Mouse (Mus musculus) hindbrain, embryonic 12.5 days (tissue): Measurements from ENCODE around the gene Fbln2. TPM values are rescaled to one million over a fixed set of nuclear protein-coding genes. Genes with fewer than 3 reads are reported as not detected.

ENCODE experiments used
- ATAC-seq: fragments of 200-750 bp; cut with Nextera tagmentation; 2 replicates; pipeline ENCODE4 v1.8.0; 2017; ENCODE audit warnings: moderate TSS enrichment; ENCODE audit not compliant: low FRiP score
- H3K27ac ChIP-seq: fragments of 300-500 bp; sonication (generic); 2 replicates; pipeline ENCODE4 v1.5.1; 2016; ENCODE audit warnings: mild to moderate bottlenecking
- H3K27me3 ChIP-seq: fragments of 300-500 bp; sonication (generic); 2 replicates; pipeline ENCODE4 v1.6.1; 2016; ENCODE audit warnings: mild to moderate bottlenecking
- H3K36me3 ChIP-seq: fragments of 300-500 bp; sonication (generic); 2 replicates; pipeline ENCODE4 v1.6.1; 2016; ENCODE audit warnings: mild to moderate bottlenecking
- H3K4me1 ChIP-seq: fragments of 300-500 bp; sonication (generic); 2 replicates; pipeline ENCODE4 v1.6.1; 2016
- H3K4me2 ChIP-seq: fragments of 300-500 bp; sonication (generic); replicated peaks from 2 replicates; pipeline ENCODE4 v1.6.1; 2016; ENCODE audit warnings: mild to moderate bottlenecking
- H3K4me3 ChIP-seq: fragments of 300-500 bp; sonication (generic); 2 replicates; pipeline ENCODE4 v1.5.1; 2016; ENCODE audit warnings: mild to moderate bottlenecking
- H3K9ac ChIP-seq: fragments of 300-500 bp; sonication (generic); 2 replicates; pipeline ENCODE4 v1.6.1; 2016; ENCODE audit warnings: mild to moderate bottlenecking, moderate library complexity
- H3K9me3 ChIP-seq: fragments of 300-500 bp; sonication (generic); replicated peaks from 2 replicates; pipeline ENCODE4 v1.6.1; 2016; ENCODE audit warnings: mild to moderate bottlenecking
- WGBS: fragments of 180-500 bp; shearing (Covaris S2); methylation state at CpG from one replicate; pipeline ENCODE4 v1.1.7; 2016; 5-methylcytosine and 5-hydroxymethylcytosine counted together
- polyA plus RNA-seq: library from polyadenylated mRNA; unstranded; fragments of >200 nt; fragmentation: Nextera tagmentation; extraction: Ambion mirVana; gene quantifications from 2 replicates; pipeline ENCODE4 v1.2.1, GENCODE M21; 2016

Fbln2 gene
- polyA plus RNA-seq, 1 experiment from 2014 or later = 102 TPM

DNA sequence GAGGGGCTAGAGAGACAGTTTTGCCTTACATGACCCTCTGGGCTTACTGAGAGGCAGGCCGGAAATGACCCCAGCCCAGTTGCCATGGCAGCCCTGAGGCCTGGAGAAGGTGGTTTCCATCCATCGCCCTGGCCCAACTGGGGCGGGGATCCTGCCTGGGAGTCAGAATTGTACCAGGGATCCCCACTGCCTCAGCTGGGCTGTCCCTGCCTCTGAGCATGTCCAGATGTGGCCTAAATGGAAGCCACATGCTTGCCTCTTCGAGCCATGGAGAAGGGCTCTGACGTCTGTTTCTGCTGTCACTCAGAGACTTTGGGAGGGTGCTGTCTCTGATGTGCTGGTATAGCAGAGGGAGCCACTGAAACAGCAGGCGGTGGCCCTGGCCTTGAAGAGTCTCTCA is 24.2 kb downstream of the Fbln2 start:
- H3K9me3 ChIP-seq = no peaks in the 10 kb centered on the region
- WGBS = 40% methylated on average over 6 of the region's 6 CpGs
- H3K27ac ChIP-seq = peak overlapping the region; percentile 14; the same call in 1 of the 2 replicates
- H3K4me2 ChIP-seq = no peak overlapping the region
- H3K4me3 ChIP-seq = no peak overlapping the region
- no peak overlapping the region for H3K9ac ChIP-seq
- H3K4me1 ChIP-seq = peaks cover 29% of the 10 kb centered on the region
- ATAC-seq = peak; percentile 41
- no peaks in the 10 kb centered on the region for H3K36me3 ChIP-seq
- H3K27me3 ChIP-seq = no peaks in the 10 kb centered on the region

GRCm38 (mm10) chr6:91237273-91237672 is 25.0 kb downstream of the Fbln2 start:
- ATAC-seq = no peak
- WGBS = 53% methylated on average over 2 of the region's 2 CpGs
- no peaks in the 10 kb centered on the region for H3K9me3 ChIP-seq
- H3K4me3 ChIP-seq = no peak overlapping the region
- H3K27me3 ChIP-seq = no peaks in the 10 kb centered on the region
- H3K27ac ChIP-seq = no peak overlapping the region
- H3K4me1 ChIP-seq = peaks cover 29% of the 10 kb centered on the region
- no peak overlapping the region for H3K4me2 ChIP-seq
- H3K9ac ChIP-seq = no peak overlapping the region
- no peaks in the 10 kb centered on the region for H3K36me3 ChIP-seq

GRCm38 (mm10) chr6:91240537-91240936 is 28.3 kb downstream of the Fbln2 start:
- WGBS = 51% methylated on average over 2 of the region's 2 CpGs
- Histone ChIP-seq H3K27me3 (no peaks in the 10 kb centered on the region), H3K9me3 (no peaks in the 10 kb centered on the region), H3K36me3 (no peaks in the 10 kb centered on the region), H3K4me1 (peaks cover 28% of the 10 kb centered on the region), H3K9ac (no peak overlapping the region), H3K4me3 (no peak overlapping the region), H3K4me2 (no peak overlapping the region), H3K27ac (no peak overlapping the region)
- ATAC-seq = no peak

DNA sequence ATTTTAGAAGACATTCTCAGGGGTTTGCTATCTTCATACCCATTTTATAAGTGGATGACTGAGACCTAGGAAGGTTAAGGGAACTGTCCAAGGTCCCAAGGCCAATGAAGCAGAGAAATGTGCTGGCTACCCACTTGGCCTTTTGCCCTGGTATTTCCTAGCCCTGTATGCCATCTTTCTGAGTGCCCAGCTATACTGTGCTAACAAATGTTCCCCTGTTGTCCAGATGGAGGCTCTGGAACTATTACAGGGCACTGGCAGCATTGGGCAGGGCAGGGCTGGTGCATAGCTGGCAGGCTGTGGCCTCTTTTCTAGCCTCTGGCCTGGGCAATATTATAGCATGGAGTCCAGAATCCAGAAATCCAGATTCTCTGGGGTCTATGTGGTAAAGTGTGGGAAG is 28.7 kb downstream of the Fbln2 start:
- Histone ChIP-seq H3K9ac (no peak overlapping the region), H3K4me3 (no peak overlapping the region), H3K4me2 (no peak overlapping the region), H3K27me3 (no peaks in the 10 kb centered on the region), H3K27ac (no peak overlapping the region), H3K9me3 (no peaks in the 10 kb centered on the region), H3K36me3 (no peaks in the 10 kb centered on the region), H3K4me1 (peaks cover 28% of the 10 kb centered on the region)
- ATAC-seq = no peak

- Histone ChIP-seq H3K27me3 (no peaks in the 10 kb centered on the region), H3K36me3 (no peaks in the 10 kb centered on the region), H3K27ac (no peak overlapping the region), H3K9me3 (no peaks in the 10 kb centered on the region), H3K4me2 (no peak overlapping the region), H3K4me1 (peaks cover 18% of the 10 kb centered on the region), H3K4me3 (no peak overlapping the region), H3K9ac (no peak overlapping the region)
- ATAC-seq = no peak
- WGBS = 92% methylated on average over 6 of the region's 6 CpGs
Observed at GRCm38 (mm10) chr6:91243395-91243794, 31.1 kb downstream of the Fbln2 start.

GRCm38 (mm10) chr6:91244331-91244730 is 32.1 kb downstream of the Fbln2 start:
- H3K9me3 ChIP-seq = 0 out of 2 replicates have a peak, but pooled peaks cover under 1% of the 10 kb centered on the region
- H3K27me3 ChIP-seq = no peaks in the 10 kb centered on the region
- H3K9ac ChIP-seq = no peak overlapping the region
- no peak overlapping the region for H3K27ac ChIP-seq
- no peak for ATAC-seq
- H3K4me3 ChIP-seq = no peak overlapping the region
- H3K36me3 ChIP-seq = no peaks in the 10 kb centered on the region
- peaks cover 18% of the 10 kb centered on the region for H3K4me1 ChIP-seq
- no peak overlapping the region for H3K4me2 ChIP-seq
- 66% methylated on average over 8 of the region's 8 CpGs for WGBS

DNA sequence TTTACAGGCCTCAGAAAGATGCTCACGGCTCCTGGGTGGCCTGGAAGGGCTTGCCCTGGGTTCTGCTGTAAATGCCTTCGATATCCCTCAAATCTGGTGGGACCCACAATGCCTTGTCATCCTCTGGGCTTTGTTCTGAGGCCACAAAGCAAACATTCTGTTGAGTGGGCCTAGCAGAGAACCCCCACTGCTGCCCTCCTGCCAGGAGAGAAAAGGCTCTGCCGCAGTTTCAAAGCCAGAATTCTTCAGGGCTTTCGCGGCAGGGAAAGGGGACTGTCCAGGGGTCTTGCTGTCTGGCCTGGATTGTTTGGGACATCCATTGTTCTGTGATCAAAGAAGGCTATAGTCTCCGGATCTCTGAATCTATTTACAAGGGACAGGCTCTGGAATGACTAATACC is 33.1 kb downstream of the Fbln2 start:
- Histone ChIP-seq H3K4me2 (no peak overlapping the region), H3K4me3 (no peak overlapping the region), H3K27ac (no peak overlapping the region), H3K9me3 (peaks cover 6% of the 10 kb centered on the region; the same call in 1 of the 2 replicates), H3K9ac (no peak overlapping the region), H3K4me1 (peaks cover 18% of the 10 kb centered on the region), H3K27me3 (no peaks in the 10 kb centered on the region), H3K36me3 (no peaks in the 10 kb centered on the region)
- ATAC-seq = no peak
- 7% methylated on average over 6 of the region's 6 CpGs for WGBS

DNA sequence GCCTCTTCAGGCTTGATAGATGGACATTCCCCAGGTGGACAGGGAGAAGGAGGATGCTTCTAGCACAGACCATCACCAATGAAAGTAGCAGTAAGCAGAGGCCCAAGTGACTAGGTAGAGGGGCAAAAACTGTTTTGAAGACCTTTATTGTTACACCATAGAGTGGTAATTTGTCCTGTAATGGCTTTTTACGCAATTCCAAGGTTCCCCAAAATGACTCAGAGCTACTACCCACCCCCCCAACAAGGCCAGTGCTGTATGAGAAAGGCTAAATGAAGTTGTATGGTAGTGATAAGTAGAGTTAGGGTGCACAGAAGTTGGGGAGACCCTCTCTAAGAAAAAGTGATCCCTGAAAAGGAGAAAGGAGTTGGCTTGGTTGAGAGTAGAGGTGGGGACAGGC is 35.1 kb downstream of the Fbln2 start:
- Histone ChIP-seq H3K4me1 (peaks cover 18% of the 10 kb centered on the region), H3K4me2 (no peak overlapping the region)
- 96% methylated on average over 1 of the region's 1 CpGs for WGBS

GRCm38 (mm10) chr6:91248627-91249026 is 36.4 kb downstream of the Fbln2 start:
- Histone ChIP-seq H3K27ac (no peak overlapping the region), H3K4me1 (peaks cover 18% of the 10 kb centered on the region), H3K36me3 (no peaks in the 10 kb centered on the region), H3K9me3 (peaks cover 6% of the 10 kb centered on the region; the same call in 1 of the 2 replicates), H3K9ac (no peak overlapping the region), H3K4me3 (no peak overlapping the region), H3K27me3 (no peaks in the 10 kb centered on the region), H3K4me2 (no peak overlapping the region)
- no peak for ATAC-seq
- 81% methylated on average over 4 of the region's 4 CpGs for WGBS

More for the DNA sequence above, 35.1 kb downstream of the Fbln2 start:
- Histone ChIP-seq H3K27ac (no peak overlapping the region), H3K9me3 (peaks cover 6% of the 10 kb centered on the region; the same call in 1 of the 2 replicates), H3K36me3 (no peaks in the 10 kb centered on the region), H3K27me3 (no peaks in the 10 kb centered on the region), H3K4me3 (no peak overlapping the region), H3K9ac (no peak overlapping the region)
- ATAC-seq = no peak

DNA sequence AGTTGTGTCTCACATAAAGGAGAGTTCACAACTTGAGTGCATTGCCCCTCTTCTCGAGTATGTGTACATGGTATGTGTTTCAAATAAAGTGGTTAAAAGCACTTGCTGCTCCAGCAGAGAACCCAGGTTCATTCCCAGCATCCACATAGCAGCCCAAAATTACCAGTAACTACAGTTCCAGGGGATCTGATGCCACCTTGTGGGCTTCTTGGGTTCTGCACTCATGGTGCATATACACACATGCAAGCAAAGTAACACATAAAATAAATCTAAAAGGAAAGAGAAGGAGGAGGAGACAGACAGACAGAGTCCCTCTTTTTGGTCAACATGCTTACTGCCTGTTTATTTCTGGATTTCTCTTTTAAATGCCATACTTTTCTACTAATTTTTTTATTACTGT is 37.5 kb downstream of the Fbln2 start:
- Histone ChIP-seq H3K36me3 (no peaks in the 10 kb centered on the region), H3K27me3 (no peaks in the 10 kb centered on the region), H3K27ac (no peak overlapping the region), H3K4me2 (no peak overlapping the region), H3K9me3 (peaks cover 6% of the 10 kb centered on the region; the same call in 1 of the 2 replicates), H3K9ac (no peak overlapping the region), H3K4me3 (no peak overlapping the region), H3K4me1 (peaks cover 13% of the 10 kb centered on the region)
- 88% methylated on average over 1 of the region's 1 CpGs for WGBS
- no peak for ATAC-seq

GRCm38 (mm10) chr6:91259440-91260120 is 47.3 kb downstream of the Fbln2 start:
- Histone ChIP-seq H3K4me1 (peaks cover 9% of the 10 kb centered on the region), H3K4me2 (no peak overlapping the region), H3K4me3 (no peak overlapping the region), H3K9me3 (no peaks in the 10 kb centered on the region), H3K27me3 (0 out of 2 replicates have a peak, but pooled peaks cover 3% of the 10 kb centered on the region), H3K27ac (no peak overlapping the region), H3K9ac (no peak overlapping the region), H3K36me3 (no peaks in the 10 kb centered on the region)
- WGBS = 87% methylated on average over 16 of the region's 16 CpGs
- ATAC-seq = no peak

DNA sequence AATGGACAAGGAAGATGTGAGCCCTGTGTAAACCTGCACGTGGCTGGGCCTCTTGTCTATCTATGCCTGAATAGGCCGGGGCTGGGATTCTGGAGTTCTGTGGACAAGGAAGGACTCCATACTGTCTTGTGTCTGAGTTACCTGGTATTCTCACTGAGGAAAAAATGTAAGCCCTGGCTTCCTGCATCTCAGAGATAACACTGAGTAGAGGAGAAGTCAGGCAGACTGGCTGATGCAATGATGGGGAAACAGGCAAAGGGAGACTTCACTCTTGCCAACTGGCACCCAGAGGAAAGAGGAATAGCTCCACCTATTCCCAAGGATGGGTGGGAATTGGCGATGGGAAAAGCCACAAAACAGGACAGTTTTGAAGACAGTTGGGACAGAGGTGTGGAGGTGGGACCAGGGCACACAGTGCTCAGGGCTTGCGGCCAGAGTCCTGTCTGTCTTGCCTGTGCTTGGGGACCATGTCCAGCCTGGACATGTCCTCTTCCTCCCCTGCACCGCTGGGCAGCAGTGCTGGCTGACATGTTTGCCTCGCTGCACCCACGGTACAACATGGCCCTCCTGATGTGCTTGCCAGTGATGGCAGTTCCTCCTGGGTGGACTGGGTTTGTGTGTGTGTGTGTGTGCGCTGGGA is 48.2 kb downstream of the Fbln2 start:
- Histone ChIP-seq H3K9ac (no peak overlapping the region), H3K36me3 (no peaks in the 10 kb centered on the region), H3K27ac (no peak overlapping the region), H3K27me3 (0 out of 2 replicates have a peak, but pooled peaks cover 3% of the 10 kb centered on the region), H3K4me3 (no peak overlapping the region), H3K9me3 (no peaks in the 10 kb centered on the region), H3K4me1 (peaks cover 9% of the 10 kb centered on the region), H3K4me2 (no peak overlapping the region)
- ATAC-seq = no peak
- 82% methylated on average over 8 of the region's 8 CpGs for WGBS

DNA sequence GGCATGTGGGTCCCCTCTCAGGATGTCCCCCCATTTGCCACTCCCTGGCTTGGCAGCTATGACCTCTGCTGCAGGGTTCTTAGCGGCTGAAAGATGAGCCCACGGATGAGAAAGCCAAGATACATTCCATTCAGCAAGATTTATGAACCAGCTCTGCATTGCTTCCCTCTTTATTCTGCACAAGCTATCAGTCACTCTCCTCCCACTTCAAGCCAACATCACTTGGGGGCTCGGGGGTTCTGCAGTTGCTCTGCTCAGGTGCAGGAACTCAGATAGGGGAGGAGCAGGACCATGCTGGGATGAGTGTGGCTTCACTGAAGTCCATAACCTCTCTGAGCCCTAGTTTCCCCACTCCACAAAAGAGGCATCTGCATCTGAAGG is 48.7 kb downstream of the Fbln2 start:
- Histone ChIP-seq H3K27me3 (0 out of 2 replicates have a peak, but pooled peaks cover 3% of the 10 kb centered on the region), H3K27ac (no peak overlapping the region), H3K4me3 (no peak overlapping the region), H3K4me1 (peaks cover 14% of the 10 kb centered on the region), H3K4me2 (no peak overlapping the region), H3K9me3 (no peaks in the 10 kb centered on the region), H3K36me3 (no peaks in the 10 kb centered on the region), H3K9ac (no peak overlapping the region)
- WGBS = 21% methylated on average over 3 of the region's 3 CpGs
- no peak for ATAC-seq
